Mouse (Mus musculus): Measurements from ENCODE around the gene Celf6. TPM values are rescaled to one million over a fixed set of nuclear protein-coding genes. Genes with fewer than 3 reads are reported as not detected.

The Celf6 gene
- polyA plus RNA-seq, 1 experiment from 2014 or later, result 6.3 TPM

DNA sequence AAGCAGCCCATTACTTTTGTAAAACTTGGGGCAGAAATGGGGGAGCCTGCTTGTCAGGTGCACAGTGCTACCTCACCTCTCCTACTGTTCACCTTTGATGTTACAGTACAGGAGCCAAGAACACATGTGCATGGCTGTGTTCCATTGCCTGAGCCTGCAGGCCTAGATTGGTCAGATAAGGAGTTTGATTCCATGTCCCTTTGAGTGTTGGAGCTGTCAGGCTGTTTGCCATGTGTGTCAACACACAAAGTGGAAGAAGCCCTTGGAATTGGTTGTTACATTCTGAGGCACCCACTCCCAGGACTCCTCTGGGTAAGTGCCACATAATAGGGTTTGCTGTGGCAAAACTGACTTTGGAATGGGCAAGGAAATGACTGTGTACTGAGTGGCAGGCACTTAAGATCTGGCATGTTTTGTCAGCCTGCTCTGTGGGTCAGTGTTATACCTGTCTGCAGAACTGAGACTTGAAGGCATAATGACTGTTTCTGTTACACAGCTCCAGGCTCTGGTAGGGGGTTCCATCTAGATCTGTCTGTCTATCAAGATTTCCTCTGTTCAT, 34.9 kb upstream of the Celf6 start:
- Histone ChIP-seq H3K9ac (ENCODE audit: low read length) (no peak overlapping the region), H3K36me3 (ENCODE audit: control insufficient read depth, insufficient read depth, low read length) (no peaks in the 10 kb centered on the region), H3K4me1 (ENCODE audit: control insufficient read depth, insufficient read depth, low read length) (peaks cover 5% of the 10 kb centered on the region), H3K4me3 (ENCODE audit: low read depth, low read length) (no peak overlapping the region), H3K27ac (ENCODE audit: low read depth, low read length) (no peak overlapping the region), H3K27me3 (ENCODE audit: control insufficient read depth, insufficient read depth, low read length) (no peaks in the 10 kb centered on the region), H3K4me2 (ENCODE audit: low read depth) (no peak overlapping the region), H3K9me3 (ENCODE audit: control insufficient read depth, low read length) (no peaks in the 10 kb centered on the region)
- ATAC-seq (ENCODE audit: insufficient read depth, low FRiP score, low TSS enrichment), result no peak
- DNase-seq (ENCODE audit: low spot score), result no peak

DNA sequence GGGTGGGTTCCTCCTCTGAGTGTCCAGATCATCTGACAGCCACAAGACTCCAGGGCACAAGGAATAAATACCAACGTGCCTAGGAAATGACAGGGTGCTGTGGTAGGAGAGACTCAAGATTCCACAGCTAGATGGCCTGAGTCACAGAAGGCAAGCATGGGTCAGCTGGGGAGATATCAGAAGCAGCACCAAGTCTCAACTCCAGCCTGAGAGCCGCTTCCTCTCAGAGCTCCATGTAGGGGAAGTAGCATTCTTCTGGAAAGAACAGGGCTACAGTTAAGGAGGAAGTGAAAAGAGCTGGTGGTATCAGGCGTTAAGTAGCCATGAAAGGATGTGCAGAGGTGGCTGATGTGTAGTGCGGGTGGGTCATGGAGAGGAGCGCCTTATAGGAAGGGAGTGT, 33.0 kb upstream of the Celf6 start:
- H3K27me3 ChIP-seq (ENCODE audit: control insufficient read depth, insufficient read depth, low read length), result no peaks in the 10 kb centered on the region
- no peaks in the 10 kb centered on the region for H3K36me3 ChIP-seq (ENCODE audit: control insufficient read depth, insufficient read depth, low read length)
- DNase-seq (ENCODE audit: low spot score) (no peak), ATAC-seq (ENCODE audit: insufficient read depth, low FRiP score, low TSS enrichment) (no peak)
- no peak overlapping the region for H3K4me2 ChIP-seq (ENCODE audit: low read depth)
- no peak overlapping the region for H3K9ac ChIP-seq (ENCODE audit: low read length)
- no peak overlapping the region for H3K27ac ChIP-seq (ENCODE audit: low read depth, low read length)
- WGBS, result 90% methylated on average over 5 of the region's 5 CpGs
- H3K4me1 ChIP-seq (ENCODE audit: control insufficient read depth, insufficient read depth, low read length), result peaks cover 5% of the 10 kb centered on the region
- no peak overlapping the region for H3K4me3 ChIP-seq (ENCODE audit: low read depth, low read length)
- no peaks in the 10 kb centered on the region for H3K9me3 ChIP-seq (ENCODE audit: control insufficient read depth, low read length)

DNA sequence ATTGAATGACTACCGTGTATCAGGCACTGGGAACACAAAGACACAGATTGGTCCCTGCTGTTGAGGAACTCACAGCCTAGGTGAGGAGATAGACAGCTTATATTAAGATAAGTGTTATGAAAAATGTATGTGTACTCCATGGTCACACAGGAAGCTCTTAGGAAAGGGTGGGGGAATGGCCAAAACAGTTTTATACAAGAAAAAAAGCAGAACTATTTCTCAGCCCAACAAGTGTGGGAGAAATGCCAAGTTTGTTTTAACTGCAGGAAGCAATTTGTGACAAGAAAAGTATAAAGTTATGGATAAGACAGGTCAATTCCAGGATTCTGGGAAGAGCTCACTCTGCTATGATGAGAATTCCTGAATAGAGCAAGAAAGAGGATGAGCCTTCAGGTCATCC, 29.8 kb upstream of the Celf6 start:
- Histone ChIP-seq H3K36me3 (ENCODE audit: control insufficient read depth, insufficient read depth, low read length) (no peaks in the 10 kb centered on the region), H3K27me3 (ENCODE audit: control insufficient read depth, insufficient read depth, low read length) (no peaks in the 10 kb centered on the region), H3K4me3 (ENCODE audit: low read depth, low read length) (no peak overlapping the region), H3K4me2 (ENCODE audit: low read depth) (no peak overlapping the region), H3K9me3 (ENCODE audit: control insufficient read depth, low read length) (no peaks in the 10 kb centered on the region), H3K27ac (ENCODE audit: low read depth, low read length) (no peak overlapping the region), H3K9ac (ENCODE audit: low read length) (no peak overlapping the region), H3K4me1 (ENCODE audit: control insufficient read depth, insufficient read depth, low read length) (no peaks in the 10 kb centered on the region)
- WGBS, result 93% methylated on average over 1 of the region's 1 CpGs
- no peak for ATAC-seq (ENCODE audit: insufficient read depth, low FRiP score, low TSS enrichment)
- no peak for DNase-seq (ENCODE audit: low spot score)

DNA sequence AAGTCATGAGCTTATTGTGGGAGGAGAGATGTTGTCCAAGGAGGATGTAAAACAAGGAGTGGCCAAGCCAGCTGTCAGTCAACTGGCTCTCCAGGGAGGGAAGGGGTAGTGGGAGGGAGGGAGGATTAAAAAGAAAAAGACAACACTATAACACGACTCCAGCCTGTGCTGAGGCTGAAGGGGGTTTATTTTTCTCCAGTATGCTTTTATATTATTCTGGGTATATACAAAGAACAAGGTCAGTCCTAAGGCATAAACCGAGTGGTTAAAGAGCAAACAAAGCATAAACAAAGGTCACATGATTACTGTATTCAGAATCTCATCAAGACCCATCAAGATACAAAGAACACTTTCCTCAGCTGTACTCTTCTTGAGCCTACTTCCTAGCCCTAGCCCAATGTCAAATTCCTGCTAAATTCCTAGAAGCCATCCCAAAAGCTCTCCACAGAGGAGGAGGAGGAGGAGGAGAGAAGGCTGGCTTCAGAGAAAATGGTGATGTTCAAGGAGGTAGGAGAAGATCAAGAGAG, 28.7 kb upstream of the Celf6 start:
- Histone ChIP-seq H3K4me3 (ENCODE audit: low read depth, low read length) (no peak overlapping the region), H3K27me3 (ENCODE audit: control insufficient read depth, insufficient read depth, low read length) (no peaks in the 10 kb centered on the region), H3K4me2 (ENCODE audit: low read depth) (no peak overlapping the region), H3K9me3 (ENCODE audit: control insufficient read depth, low read length) (no peaks in the 10 kb centered on the region), H3K36me3 (ENCODE audit: control insufficient read depth, insufficient read depth, low read length) (no peaks in the 10 kb centered on the region), H3K27ac (ENCODE audit: low read depth, low read length) (no peak overlapping the region), H3K4me1 (ENCODE audit: control insufficient read depth, insufficient read depth, low read length) (no peaks in the 10 kb centered on the region), H3K9ac (ENCODE audit: low read length) (no peak overlapping the region)
- ATAC-seq (ENCODE audit: insufficient read depth, low FRiP score, low TSS enrichment) (no peak), DNase-seq (ENCODE audit: low spot score) (no peak)
- 78% methylated on average over 2 of the region's 2 CpGs for WGBS

DNA sequence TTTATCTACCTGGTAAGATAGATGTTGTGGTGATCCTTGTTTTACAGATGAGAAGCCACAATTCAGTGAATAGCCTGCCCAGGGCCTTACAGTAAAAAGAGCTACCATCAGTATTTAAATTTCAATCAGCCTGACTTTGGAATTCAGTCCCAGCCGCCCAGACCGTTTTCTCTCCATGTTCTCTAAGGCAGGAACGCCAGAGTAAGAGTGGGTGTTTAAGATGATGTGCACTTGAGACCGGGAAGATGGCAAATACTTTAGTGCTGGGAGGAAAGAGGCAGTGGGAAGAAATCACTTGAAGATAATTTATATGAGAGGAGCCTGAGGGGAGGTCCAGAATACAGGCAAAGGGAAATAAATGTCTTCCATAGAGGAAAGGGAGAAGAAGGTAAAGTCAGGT, 27.6 kb upstream of the Celf6 start:
- Histone ChIP-seq H3K4me3 (ENCODE audit: low read depth, low read length) (no peak overlapping the region), H3K4me1 (ENCODE audit: control insufficient read depth, insufficient read depth, low read length) (no peaks in the 10 kb centered on the region), H3K36me3 (ENCODE audit: control insufficient read depth, insufficient read depth, low read length) (no peaks in the 10 kb centered on the region; the same call in 1 of the 2 replicates), H3K9ac (ENCODE audit: low read length) (no peak overlapping the region), H3K9me3 (ENCODE audit: control insufficient read depth, low read length) (no peaks in the 10 kb centered on the region), H3K27me3 (ENCODE audit: control insufficient read depth, insufficient read depth, low read length) (no peaks in the 10 kb centered on the region), H3K27ac (ENCODE audit: low read depth, low read length) (no peak overlapping the region), H3K4me2 (ENCODE audit: low read depth) (no peak overlapping the region)
- 88% methylated on average over 4 of the region's 4 CpGs for WGBS
- ATAC-seq (ENCODE audit: insufficient read depth, low FRiP score, low TSS enrichment), result no peak
- no peak for DNase-seq (ENCODE audit: low spot score)

DNA sequence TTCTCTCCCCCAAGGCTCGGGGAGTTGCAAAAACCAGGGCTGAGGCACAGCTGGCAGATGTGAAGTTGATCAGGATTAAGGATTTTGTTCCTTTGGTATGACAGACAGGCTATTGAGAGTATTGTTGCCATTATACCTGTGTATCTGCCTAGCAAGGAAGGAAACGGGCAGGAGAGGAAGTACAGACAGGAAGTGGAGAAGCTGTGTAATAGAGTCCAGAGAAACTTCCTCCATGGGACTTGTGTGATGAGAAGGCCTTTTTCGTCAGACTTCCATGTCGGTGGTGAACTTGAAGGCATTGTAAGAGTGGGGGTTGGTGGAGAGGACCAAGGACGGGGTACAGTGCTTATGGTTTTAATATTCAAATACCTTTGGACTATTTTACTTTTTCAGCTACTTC, 26.7 kb upstream of the Celf6 start:
- H3K4me2 ChIP-seq (ENCODE audit: low read depth), result no peak overlapping the region
- H3K27ac ChIP-seq (ENCODE audit: low read depth, low read length), result no peak overlapping the region
- no peaks in the 10 kb centered on the region for H3K4me1 ChIP-seq (ENCODE audit: control insufficient read depth, insufficient read depth, low read length)
- no peak overlapping the region for H3K4me3 ChIP-seq (ENCODE audit: low read depth, low read length)
- no peak for DNase-seq (ENCODE audit: low spot score)
- no peaks in the 10 kb centered on the region for H3K9me3 ChIP-seq (ENCODE audit: control insufficient read depth, low read length)
- 92% methylated on average over 5 of the region's 5 CpGs for WGBS
- no peak for ATAC-seq (ENCODE audit: insufficient read depth, low FRiP score, low TSS enrichment)
- H3K27me3 ChIP-seq (ENCODE audit: control insufficient read depth, insufficient read depth, low read length), result no peaks in the 10 kb centered on the region
- H3K36me3 ChIP-seq (ENCODE audit: control insufficient read depth, insufficient read depth, low read length), result no peaks in the 10 kb centered on the region; the same call in 1 of the 2 replicates
- H3K9ac ChIP-seq (ENCODE audit: low read length), result no peak overlapping the region

DNA sequence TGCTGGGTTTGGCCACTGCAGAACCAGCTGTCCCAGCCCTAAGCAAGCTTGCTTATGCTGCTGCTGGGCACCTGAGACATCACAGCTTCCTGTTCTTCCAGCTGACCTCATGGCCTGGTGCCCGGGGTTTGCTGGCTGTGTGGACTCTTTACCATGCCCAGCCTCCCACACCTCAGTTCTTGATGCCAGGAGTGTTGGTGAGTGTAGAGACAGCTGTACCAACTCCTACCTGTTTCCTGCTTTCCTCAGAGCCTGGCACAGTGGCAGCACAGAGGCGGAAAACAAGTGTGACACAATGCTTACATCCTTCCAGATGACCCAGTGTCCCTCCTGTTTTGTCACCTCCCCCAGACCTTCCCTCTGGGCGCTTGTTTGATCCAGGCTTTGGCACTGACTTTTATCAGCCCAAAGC, 26.1 kb upstream of the Celf6 start:
- ATAC-seq (ENCODE audit: insufficient read depth, low FRiP score, low TSS enrichment) (no peak), DNase-seq (ENCODE audit: low spot score) (no peak)
- no peak overlapping the region for H3K9ac ChIP-seq (ENCODE audit: low read length)
- no peak overlapping the region for H3K27ac ChIP-seq (ENCODE audit: low read depth, low read length)
- no peaks in the 10 kb centered on the region for H3K9me3 ChIP-seq (ENCODE audit: control insufficient read depth, low read length)
- 83% methylated on average over 3 of the region's 3 CpGs for WGBS
- no peaks in the 10 kb centered on the region for H3K27me3 ChIP-seq (ENCODE audit: control insufficient read depth, insufficient read depth, low read length)
- no peak overlapping the region for H3K4me2 ChIP-seq (ENCODE audit: low read depth)
- H3K4me3 ChIP-seq (ENCODE audit: low read depth, low read length), result no peak overlapping the region
- H3K36me3 ChIP-seq (ENCODE audit: control insufficient read depth, insufficient read depth, low read length), result no peaks in the 10 kb centered on the region; the same call in 1 of the 2 replicates
- no peaks in the 10 kb centered on the region for H3K4me1 ChIP-seq (ENCODE audit: control insufficient read depth, insufficient read depth, low read length)

DNA sequence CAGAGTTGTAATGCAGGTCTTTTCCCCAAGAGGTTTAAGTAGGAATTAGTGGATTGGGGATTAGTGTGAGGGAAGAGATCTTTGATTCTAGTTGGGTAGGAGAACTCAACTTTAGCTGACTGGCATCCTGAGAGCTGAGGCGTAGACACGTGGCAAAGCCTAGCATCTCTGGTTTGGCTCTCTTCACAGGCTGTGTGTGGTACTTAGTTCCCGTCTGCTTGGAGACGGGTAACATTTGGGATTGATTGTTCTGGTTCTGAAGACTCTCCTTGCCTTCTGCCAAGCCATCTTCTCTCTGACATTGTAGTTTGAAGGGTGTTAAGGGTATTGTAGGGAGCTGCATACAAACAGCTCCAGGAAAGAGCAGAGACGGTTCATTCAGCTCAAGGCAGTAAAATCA, 25.1 kb upstream of the Celf6 start:
- H3K9me3 ChIP-seq (ENCODE audit: control insufficient read depth, low read length), result no peaks in the 10 kb centered on the region
- DNase-seq (ENCODE audit: low spot score), result no peak
- no peaks in the 10 kb centered on the region; the same call in 1 of the 2 replicates for H3K36me3 ChIP-seq (ENCODE audit: control insufficient read depth, insufficient read depth, low read length)
- no peak overlapping the region for H3K9ac ChIP-seq (ENCODE audit: low read length)
- H3K4me3 ChIP-seq (ENCODE audit: low read depth, low read length), result no peak overlapping the region
- H3K4me1 ChIP-seq (ENCODE audit: control insufficient read depth, insufficient read depth, low read length), result no peaks in the 10 kb centered on the region
- H3K4me2 ChIP-seq (ENCODE audit: low read depth), result no peak overlapping the region
- H3K27me3 ChIP-seq (ENCODE audit: control insufficient read depth, insufficient read depth, low read length), result no peaks in the 10 kb centered on the region
- 91% methylated on average over 5 of the region's 5 CpGs for WGBS
- ATAC-seq (ENCODE audit: insufficient read depth, low FRiP score, low TSS enrichment), result no peak
- no peak overlapping the region for H3K27ac ChIP-seq (ENCODE audit: low read depth, low read length)

DNA sequence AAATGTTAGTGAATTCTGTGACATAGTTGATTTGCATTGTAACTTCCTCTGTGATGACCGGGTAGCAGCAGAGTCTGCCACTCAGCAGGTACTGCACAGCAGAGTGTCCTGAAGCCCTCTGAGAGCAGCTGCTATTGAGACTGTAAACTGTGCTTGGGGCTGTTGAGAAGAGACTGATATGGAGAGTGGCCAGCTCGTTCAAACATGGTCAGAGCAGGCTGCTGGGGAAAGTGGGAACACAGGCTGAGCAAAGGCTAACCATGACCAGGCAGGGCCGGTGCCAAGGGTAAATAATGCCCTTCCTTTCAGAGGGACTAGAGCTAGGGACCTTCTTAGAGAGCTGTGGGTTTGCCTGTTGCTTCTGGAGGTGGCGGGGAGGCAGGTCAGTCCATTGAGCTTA, 24.0 kb upstream of the Celf6 start:
- Histone ChIP-seq H3K36me3 (ENCODE audit: control insufficient read depth, insufficient read depth, low read length) (no peaks in the 10 kb centered on the region; the same call in 1 of the 2 replicates), H3K27me3 (ENCODE audit: control insufficient read depth, insufficient read depth, low read length) (no peaks in the 10 kb centered on the region), H3K4me1 (ENCODE audit: control insufficient read depth, insufficient read depth, low read length) (no peaks in the 10 kb centered on the region), H3K9ac (ENCODE audit: low read length) (no peak overlapping the region), H3K27ac (ENCODE audit: low read depth, low read length) (no peak overlapping the region), H3K4me2 (ENCODE audit: low read depth) (no peak overlapping the region), H3K9me3 (ENCODE audit: control insufficient read depth, low read length) (no peaks in the 10 kb centered on the region), H3K4me3 (ENCODE audit: low read depth, low read length) (no peak overlapping the region)
- ATAC-seq (ENCODE audit: insufficient read depth, low FRiP score, low TSS enrichment) (no peak), DNase-seq (ENCODE audit: low spot score) (no peak)
- WGBS, result 91% methylated on average over 4 of the region's 4 CpGs

Measured in neural tube, embryonic 11.5 days (tissue).